Mouse (Mus musculus): ENCODE data around the gene Akap8l. TPM values are rescaled to one million over a fixed set of nuclear protein-coding genes. Genes with fewer than 3 reads are reported as not detected.
A peak's percentile ranks its signal among the peaks of the same experiment; 100 is the strongest.

Gene Akap8l
- polyA plus RNA-seq, 1 experiment from 2014 or later, result 85.1 TPM

GRCm38 (mm10) chr17:32376475-32376874 lies 26.1 kb upstream of the Akap8l start:
- no peak for ATAC-seq (ENCODE audit: insufficient number of reproducible peaks, low FRiP score, low TSS enrichment, low read depth)
- no peak overlapping the region for H3K4me2 ChIP-seq
- H3K4me1 ChIP-seq, result no peaks in the 10 kb centered on the region
- 74% methylated on average over 15 of the region's 15 CpGs for WGBS
- H3K27ac ChIP-seq, result no peak overlapping the region
- H3K36me3 ChIP-seq, result peaks cover 41% of the 10 kb centered on the region
- no peaks in the 10 kb centered on the region for H3K27me3 ChIP-seq
- H3K4me3 ChIP-seq, result no peak overlapping the region
- no peak overlapping the region for H3K9ac ChIP-seq
- H3K9me3 ChIP-seq, result no peaks in the 10 kb centered on the region

- H3K27ac ChIP-seq, result peak overlapping the region; percentile 11; the same call in 1 of the 2 replicates
- no peak for ATAC-seq (ENCODE audit: insufficient number of reproducible peaks, low FRiP score, low TSS enrichment, low read depth)
- H3K9ac ChIP-seq, result no peak overlapping the region
- peaks cover 5% of the 10 kb centered on the region; the same call in 1 of the 2 replicates for H3K36me3 ChIP-seq
- peak overlapping the region; percentile 39 for H3K4me2 ChIP-seq
- peak overlapping the region; percentile 33 for H3K4me3 ChIP-seq
- H3K4me1 ChIP-seq, result peaks cover 13% of the 10 kb centered on the region
- no peaks in the 10 kb centered on the region for H3K27me3 ChIP-seq
- H3K9me3 ChIP-seq, result no peaks in the 10 kb centered on the region
- WGBS, result 18% methylated on average over 12 of the region's 17 CpGs
Observed at GRCm38 (mm10) chr17:32368991-32369578, 18.7 kb upstream of the Akap8l start.

GRCm38 (mm10) chr17:32367706-32368105 lies 17.3 kb upstream of the Akap8l start:
- no peaks in the 10 kb centered on the region for H3K9me3 ChIP-seq
- peaks cover 22% of the 10 kb centered on the region for H3K4me1 ChIP-seq
- H3K4me3 ChIP-seq, result no peak overlapping the region
- no peak for ATAC-seq (ENCODE audit: insufficient number of reproducible peaks, low FRiP score, low TSS enrichment, low read depth)
- peaks cover 5% of the 10 kb centered on the region; the same call in 1 of the 2 replicates for H3K36me3 ChIP-seq
- H3K27ac ChIP-seq, result no peak overlapping the region
- WGBS, result 91% methylated on average over 11 of the region's 11 CpGs
- no peaks in the 10 kb centered on the region for H3K27me3 ChIP-seq
- H3K4me2 ChIP-seq, result no peak overlapping the region
- H3K9ac ChIP-seq, result no peak overlapping the region

GRCm38 (mm10) chr17:32365296-32365695 lies 14.9 kb upstream of the Akap8l start:
- Histone ChIP-seq H3K9me3 (no peaks in the 10 kb centered on the region), H3K4me3 (no peak overlapping the region), H3K4me1 (peaks cover 34% of the 10 kb centered on the region), H3K27me3 (no peaks in the 10 kb centered on the region), H3K36me3 (peaks cover 21% of the 10 kb centered on the region), H3K4me2 (no peak overlapping the region), H3K9ac (no peak overlapping the region), H3K27ac (peak overlapping the region; percentile 81; the same call in 1 of the 2 replicates)
- WGBS, result 79% methylated on average over 1 of the region's 1 CpGs
- ATAC-seq (ENCODE audit: insufficient number of reproducible peaks, low FRiP score, low TSS enrichment, low read depth), result no peak

- no peak for ATAC-seq (ENCODE audit: insufficient number of reproducible peaks, low FRiP score, low TSS enrichment, low read depth)
- H3K4me2 ChIP-seq, result peak overlapping the region; percentile 54
- H3K27me3 ChIP-seq, result no peaks in the 10 kb centered on the region
- H3K27ac ChIP-seq, result peak overlapping the region; percentile 81
- H3K9ac ChIP-seq, result 0 out of 2 replicates have a peak overlapping the region, but pooled peaks have one; percentile 94
- peak overlapping the region; percentile 94 for H3K4me3 ChIP-seq
- peaks cover 34% of the 10 kb centered on the region for H3K4me1 ChIP-seq
- WGBS, result 45% methylated on average over 5 of the region's 5 CpGs
- peaks cover 25% of the 10 kb centered on the region for H3K36me3 ChIP-seq
- no peaks in the 10 kb centered on the region for H3K9me3 ChIP-seq
Observed at GRCm38 (mm10) chr17:32364850-32365249, 14.4 kb upstream of the Akap8l start.

- Histone ChIP-seq H3K9ac (peak overlapping the region; percentile 94), H3K4me1 (peaks cover 34% of the 10 kb centered on the region), H3K27ac (peak overlapping the region; percentile 81), H3K4me3 (peak overlapping the region; percentile 94), H3K36me3 (peaks cover 30% of the 10 kb centered on the region), H3K9me3 (no peaks in the 10 kb centered on the region), H3K27me3 (no peaks in the 10 kb centered on the region), H3K4me2 (peak overlapping the region; percentile 54)
- ATAC-seq (ENCODE audit: insufficient number of reproducible peaks, low FRiP score, low TSS enrichment, low read depth), result peak; percentile 88
- whole genome bisulfite sequencing, result under 1% methylated on average over 46 of the region's 47 CpGs
Observed at GRCm38 (mm10) chr17:32364331-32364730, 13.9 kb upstream of the Akap8l start.

- Histone ChIP-seq H3K36me3 (peaks cover 35% of the 10 kb centered on the region), H3K4me3 (peak overlapping the region; percentile 94), H3K27ac (peak overlapping the region; percentile 81), H3K9ac (peak overlapping the region; percentile 94), H3K27me3 (no peaks in the 10 kb centered on the region), H3K4me1 (peaks cover 32% of the 10 kb centered on the region), H3K4me2 (peak overlapping the region; percentile 72), H3K9me3 (no peaks in the 10 kb centered on the region)
- WGBS, result under 1% methylated on average over 23 of the region's 50 CpGs
- 0 out of 2 replicates have a peak, but pooled peaks have one; percentile 20 for ATAC-seq (ENCODE audit: insufficient number of reproducible peaks, low FRiP score, low TSS enrichment, low read depth)
Observed at GRCm38 (mm10) chr17:32363821-32364301, 13.5 kb upstream of the Akap8l start.

GRCm38 (mm10) chr17:32362686-32363085 lies 12.3 kb upstream of the Akap8l start:
- no peak overlapping the region for H3K9ac ChIP-seq

GRCm38 (mm10) chr17:32359928-32360327 lies 9.5 kb upstream of the Akap8l start:
- H3K4me1 ChIP-seq, result peaks cover 27% of the 10 kb centered on the region
- H3K36me3 ChIP-seq, result peaks cover 70% of the 10 kb centered on the region
- 87% methylated on average over 16 of the region's 18 CpGs for WGBS
- no peak overlapping the region for H3K9ac ChIP-seq
- H3K4me2 ChIP-seq, result no peak overlapping the region
- ATAC-seq (ENCODE audit: insufficient number of reproducible peaks, low FRiP score, low TSS enrichment, low read depth), result 0 out of 2 replicates have a peak, but pooled peaks have one; percentile 5
- H3K9me3 ChIP-seq, result no peaks in the 10 kb centered on the region
- no peak overlapping the region for H3K27ac ChIP-seq
- no peak overlapping the region for H3K4me3 ChIP-seq
- H3K27me3 ChIP-seq, result no peaks in the 10 kb centered on the region

More at GRCm38 (mm10) chr17:32362686-32363085, 12.3 kb upstream of the Akap8l start:
- Histone ChIP-seq H3K9me3 (no peaks in the 10 kb centered on the region), H3K27ac (no peak overlapping the region), H3K27me3 (no peaks in the 10 kb centered on the region), H3K4me2 (peak overlapping the region; percentile 72), H3K36me3 (peaks cover 47% of the 10 kb centered on the region), H3K4me3 (0 out of 2 replicates have a peak overlapping the region, but pooled peaks have one; percentile 2), H3K4me1 (peaks cover 31% of the 10 kb centered on the region)
- 80% methylated on average over 4 of the region's 4 CpGs for WGBS
- ATAC-seq (ENCODE audit: insufficient number of reproducible peaks, low FRiP score, low TSS enrichment, low read depth), result no peak

GRCm38 (mm10) chr17:32358943-32359340 lies 8.5 kb upstream of the Akap8l start:
- Histone ChIP-seq H3K9ac (no peak overlapping the region), H3K9me3 (no peaks in the 10 kb centered on the region), H3K27me3 (no peaks in the 10 kb centered on the region), H3K4me3 (no peak overlapping the region), H3K36me3 (peaks cover 79% of the 10 kb centered on the region), H3K4me2 (no peak overlapping the region), H3K27ac (no peak overlapping the region), H3K4me1 (peaks cover 26% of the 10 kb centered on the region)
- ATAC-seq (ENCODE audit: insufficient number of reproducible peaks, low FRiP score, low TSS enrichment, low read depth), result no peak
- whole genome bisulfite sequencing, result 90% methylated on average over 6 of the region's 6 CpGs

GRCm38 (mm10) chr17:32358192-32358942 lies 8.0 kb upstream of the Akap8l start:
- Histone ChIP-seq H3K36me3 (peaks cover 82% of the 10 kb centered on the region), H3K27me3 (no peaks in the 10 kb centered on the region), H3K4me2 (no peak overlapping the region), H3K4me1 (peaks cover 24% of the 10 kb centered on the region), H3K27ac (no peak overlapping the region), H3K9me3 (no peaks in the 10 kb centered on the region), H3K9ac (no peak overlapping the region), H3K4me3 (no peak overlapping the region)
- ATAC-seq (ENCODE audit: insufficient number of reproducible peaks, low FRiP score, low TSS enrichment, low read depth), result no peak
- 91% methylated on average over 7 of the region's 7 CpGs for WGBS

Data from limb, embryonic 15.5 days (tissue).